Mouse (Mus musculus) neural tube, embryonic 11.5 days (tissue): Measurements from ENCODE around the gene Atf7ip. TPM values are rescaled to one million over a fixed set of nuclear protein-coding genes. Genes with fewer than 3 reads are reported as not detected.

Source experiments
- ATAC-seq: fragments of 200-750 bp; cut with Nextera tagmentation; 2 replicates; pipeline ENCODE4 v1.8.0; 2017; ENCODE audit warnings: moderate number of reproducible peaks, mild to moderate bottlenecking, moderate TSS enrichment, moderate library complexity; ENCODE audit not compliant: insufficient read depth, low FRiP score, low TSS enrichment
- DNase-seq: peaks from one replicate; pipeline ENCODE4 v3.0.0-alpha.2; 2015; ENCODE audit warnings: low spot score
- H3K27ac ChIP-seq: fragments of 300-500 bp; sonication (generic); 2 replicates; pipeline ENCODE4 v1.5.1; 2014; ENCODE audit warnings: low read depth, mild to moderate bottlenecking, low read length
- H3K27me3 ChIP-seq: fragments of 300-500 bp; sonication (generic); 2 replicates; pipeline ENCODE4 v1.6.1; 2014; ENCODE audit warnings: mild to moderate bottlenecking, low read length, mixed read lengths; ENCODE audit not compliant: control insufficient read depth, insufficient read depth
- H3K36me3 ChIP-seq: fragments of 300-500 bp; sonication (generic); 2 replicates; pipeline ENCODE4 v1.6.1; 2014; ENCODE audit warnings: mild to moderate bottlenecking, low read length, moderate library complexity, mixed read lengths; ENCODE audit not compliant: control insufficient read depth, insufficient read depth
- H3K4me1 ChIP-seq: fragments of 300-500 bp; sonication (generic); 2 replicates; pipeline ENCODE4 v1.6.1; 2014; ENCODE audit warnings: low read length, mixed read lengths; ENCODE audit not compliant: control insufficient read depth, insufficient read depth
- H3K4me2 ChIP-seq: fragments of 300-500 bp; sonication (generic); 2 replicates; pipeline ENCODE4 v1.6.1; 2014; ENCODE audit warnings: low read depth, mild to moderate bottlenecking, moderate library complexity
- H3K4me3 ChIP-seq: fragments of 300-500 bp; sonication (generic); 2 replicates; pipeline ENCODE4 v1.5.1; 2014; ENCODE audit warnings: low read depth, low read length
- H3K9ac ChIP-seq: fragments of 300-500 bp; sonication (generic); 2 replicates; pipeline ENCODE4 v1.6.1; 2014; ENCODE audit warnings: mild to moderate bottlenecking, low read length
- H3K9me3 ChIP-seq: fragments of 300-500 bp; sonication (generic); 2 replicates; pipeline ENCODE4 v1.6.1; 2016; ENCODE audit warnings: low read length; ENCODE audit not compliant: control insufficient read depth
- WGBS: fragments of 180-500 bp; shearing (Covaris S2); extraction: QIAGEN DNeasy Blood & Tissue Kit; methylation state at CpG from one replicate; pipeline ENCODE4 v1.1.7; 2014; 5-methylcytosine and 5-hydroxymethylcytosine counted together
- polyA plus RNA-seq: library from polyadenylated mRNA; unstranded; fragments of >200 nt; fragmentation: Nextera tagmentation; extraction: Ambion mirVana; gene quantifications from 2 replicates; pipeline ENCODE4 v1.2.1, GENCODE M21; 2014

Atf7ip gene
- polyA plus RNA-seq, 1 experiment from 2014 or later, result 56.4 TPM

- no peak overlapping the region for H3K9ac ChIP-seq
- DNase-seq (no peak), ATAC-seq (no peak)
- H3K9me3 ChIP-seq, result no peaks in the 10 kb centered on the region
- no peak overlapping the region for H3K27ac ChIP-seq
- no peak overlapping the region for H3K4me3 ChIP-seq
- peaks cover 19% of the 10 kb centered on the region for H3K36me3 ChIP-seq
- no peaks in the 10 kb centered on the region for H3K27me3 ChIP-seq
- no peaks in the 10 kb centered on the region for H3K4me1 ChIP-seq
- 90% methylated on average over 4 of the region's 4 CpGs for WGBS
- H3K4me2 ChIP-seq, result no peak overlapping the region
Observed at GRCm38 (mm10) chr6:136590739-136591138, 84.8 kb downstream of the Atf7ip start.

DNA sequence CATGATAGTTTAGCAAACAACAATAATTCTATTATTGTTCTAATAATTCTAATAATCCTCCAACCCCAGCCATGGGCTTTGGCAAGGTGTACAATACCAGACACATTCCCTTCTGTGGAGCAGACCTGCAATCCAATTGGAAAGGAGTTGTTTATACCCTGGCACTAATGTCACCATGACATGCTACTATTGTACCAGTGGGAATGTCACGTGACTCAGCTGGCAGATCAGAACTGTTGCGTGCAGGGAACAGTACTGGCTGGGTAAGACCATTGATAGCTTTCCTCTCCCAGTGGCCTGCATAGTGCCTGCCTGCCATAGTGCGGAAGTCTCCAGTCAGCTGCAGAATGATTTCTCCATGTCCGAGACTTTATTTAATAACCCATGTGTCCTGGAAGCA is 88.6 kb downstream of the Atf7ip start:
- Histone ChIP-seq H3K9me3 (no peaks in the 10 kb centered on the region), H3K4me3 (no peak overlapping the region), H3K27me3 (no peaks in the 10 kb centered on the region), H3K27ac (no peak overlapping the region), H3K36me3 (peaks cover 15% of the 10 kb centered on the region), H3K4me1 (no peaks in the 10 kb centered on the region), H3K9ac (no peak overlapping the region), H3K4me2 (no peak overlapping the region)
- 90% methylated on average over 4 of the region's 4 CpGs for WGBS
- DNase-seq, result no peak
- ATAC-seq, result no peak

GRCm38 (mm10) chr6:136602601-136603000 is 96.6 kb downstream of the Atf7ip start:
- ATAC-seq (no peak), DNase-seq (no peak)
- Histone ChIP-seq H3K4me2 (no peak overlapping the region), H3K27me3 (no peaks in the 10 kb centered on the region), H3K9ac (no peak overlapping the region), H3K4me3 (no peak overlapping the region), H3K4me1 (no peaks in the 10 kb centered on the region), H3K36me3 (peaks cover 32% of the 10 kb centered on the region), H3K9me3 (no peaks in the 10 kb centered on the region), H3K27ac (no peak overlapping the region)
- WGBS, result 83% methylated on average over 7 of the region's 7 CpGs

- H3K36me3 ChIP-seq, result peaks cover 12% of the 10 kb centered on the region
- no peak overlapping the region for H3K27ac ChIP-seq
- 97% methylated on average over 17 of the region's 17 CpGs for WGBS
- no peak for ATAC-seq
- H3K27me3 ChIP-seq, result no peaks in the 10 kb centered on the region
- no peak overlapping the region for H3K4me3 ChIP-seq
- no peaks in the 10 kb centered on the region for H3K4me1 ChIP-seq
- H3K9me3 ChIP-seq, result no peaks in the 10 kb centered on the region
- H3K4me2 ChIP-seq, result no peak overlapping the region
- H3K9ac ChIP-seq, result no peak overlapping the region
- DNase-seq, result no peak
Observed at GRCm38 (mm10) chr6:136611351-136612215, 105.6 kb downstream of the Atf7ip start.

DNA sequence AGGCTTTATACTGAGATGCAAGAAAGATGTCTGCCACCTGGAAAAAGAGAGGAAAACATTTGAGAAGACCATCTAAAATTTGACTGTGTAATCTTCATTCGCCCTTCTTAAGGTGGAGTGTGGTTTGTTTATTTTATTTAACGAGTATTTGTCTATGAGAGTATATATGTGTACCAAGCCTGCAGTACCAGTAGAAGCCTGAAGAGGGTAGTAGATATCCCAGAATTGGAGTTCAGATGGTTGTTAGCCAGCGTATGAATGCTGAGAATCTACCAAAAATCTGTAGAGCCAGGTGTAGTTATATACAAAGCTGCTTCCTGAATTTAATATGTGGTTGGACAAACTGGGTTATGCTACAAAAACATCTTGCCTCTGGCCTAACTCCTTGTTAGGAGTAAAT is 106.3 kb downstream of the Atf7ip start:
- WGBS, result 96% methylated on average over 3 of the region's 3 CpGs
- Histone ChIP-seq H3K36me3 (peaks cover 11% of the 10 kb centered on the region), H3K4me3 (no peak overlapping the region), H3K9me3 (no peaks in the 10 kb centered on the region), H3K27ac (no peak overlapping the region), H3K27me3 (no peaks in the 10 kb centered on the region), H3K9ac (no peak overlapping the region), H3K4me1 (no peaks in the 10 kb centered on the region), H3K4me2 (no peak overlapping the region)
- no peak for ATAC-seq
- DNase-seq, result no peak

DNA sequence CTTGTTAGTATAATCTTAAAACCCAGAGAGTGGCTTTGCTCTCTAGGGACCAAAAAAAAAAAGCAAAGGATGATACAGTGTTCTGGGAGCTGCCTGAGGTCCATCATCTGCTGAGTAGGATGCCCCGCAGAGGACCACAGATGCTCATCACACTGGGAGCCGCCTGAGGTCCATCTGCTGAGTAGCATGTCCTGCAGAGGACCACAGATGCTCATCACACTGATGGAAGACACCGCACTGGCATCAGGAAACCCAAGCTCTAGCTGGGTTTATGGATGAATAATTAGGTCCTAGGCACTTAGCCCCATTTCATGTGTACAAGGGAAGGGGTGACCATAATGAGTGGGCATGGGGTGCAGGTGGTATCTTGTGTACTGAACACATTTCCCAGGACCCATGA is 108.2 kb downstream of the Atf7ip start:
- DNase-seq (no peak), ATAC-seq (no peak)
- H3K9me3 ChIP-seq, result no peaks in the 10 kb centered on the region
- H3K4me1 ChIP-seq, result no peaks in the 10 kb centered on the region
- no peak overlapping the region for H3K4me3 ChIP-seq
- no peak overlapping the region for H3K9ac ChIP-seq
- H3K27me3 ChIP-seq, result no peaks in the 10 kb centered on the region
- peaks cover 8% of the 10 kb centered on the region for H3K36me3 ChIP-seq
- no peak overlapping the region for H3K4me2 ChIP-seq
- H3K27ac ChIP-seq, result no peak overlapping the region
- WGBS, result 75% methylated on average over 3 of the region's 3 CpGs

DNA sequence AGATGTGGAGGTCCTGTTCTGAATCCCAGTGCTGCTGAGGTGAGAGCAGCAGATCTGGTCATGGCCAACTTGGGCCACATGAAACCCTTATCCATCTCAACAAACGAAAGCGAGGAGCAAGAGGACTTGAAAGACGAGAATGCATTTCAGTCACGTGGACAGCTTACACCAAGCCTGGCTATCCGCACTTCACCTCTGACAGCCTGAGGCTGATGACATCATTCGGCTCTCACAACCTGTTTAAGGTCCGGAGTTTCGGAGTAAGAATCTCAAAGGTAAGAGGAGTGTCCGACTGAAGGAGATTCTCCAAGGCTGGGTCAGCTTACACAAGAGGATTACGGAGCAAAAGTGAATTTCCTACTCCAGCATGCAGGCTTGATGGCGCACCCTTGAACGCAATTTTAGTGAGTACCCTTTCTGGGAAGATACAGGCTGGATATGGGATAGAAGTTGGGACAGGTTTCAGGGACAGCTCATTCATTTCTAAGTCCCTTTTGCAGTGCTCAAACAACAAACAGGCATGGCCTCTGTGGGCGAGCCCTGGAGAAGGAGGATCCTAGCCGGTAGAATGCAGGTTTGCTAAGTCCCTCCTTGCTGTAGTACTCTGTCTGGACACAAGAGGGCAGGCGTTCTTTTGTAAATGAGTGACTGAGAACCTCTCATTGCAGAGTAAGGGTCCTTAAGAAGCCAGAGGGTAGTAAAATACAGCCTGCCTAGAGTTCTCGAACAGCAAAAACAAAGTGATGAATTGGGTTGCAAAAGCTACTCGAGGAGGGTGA is 114.6 kb downstream of the Atf7ip start:
- peak; percentile 82 for DNase-seq
- WGBS, result 53% methylated on average over 17 of the region's 17 CpGs
- Histone ChIP-seq H3K27ac (no peak overlapping the region), H3K4me1 (no peaks in the 10 kb centered on the region), H3K27me3 (no peaks in the 10 kb centered on the region), H3K9me3 (no peaks in the 10 kb centered on the region), H3K9ac (no peak overlapping the region), H3K36me3 (no peaks in the 10 kb centered on the region), H3K4me3 (no peak overlapping the region), H3K4me2 (no peak overlapping the region)
- no peak for ATAC-seq

GRCm38 (mm10) chr6:136625421-136625820 is 119.5 kb downstream of the Atf7ip start:
- no peak overlapping the region for H3K9ac ChIP-seq
- ATAC-seq (no peak), DNase-seq (no peak)
- no peak overlapping the region for H3K27ac ChIP-seq
- WGBS, result 93% methylated on average over 12 of the region's 12 CpGs
- H3K27me3 ChIP-seq, result no peaks in the 10 kb centered on the region
- no peaks in the 10 kb centered on the region for H3K4me1 ChIP-seq
- no peaks in the 10 kb centered on the region for H3K9me3 ChIP-seq
- H3K36me3 ChIP-seq, result no peaks in the 10 kb centered on the region
- no peak overlapping the region for H3K4me2 ChIP-seq
- H3K4me3 ChIP-seq, result no peak overlapping the region

DNA sequence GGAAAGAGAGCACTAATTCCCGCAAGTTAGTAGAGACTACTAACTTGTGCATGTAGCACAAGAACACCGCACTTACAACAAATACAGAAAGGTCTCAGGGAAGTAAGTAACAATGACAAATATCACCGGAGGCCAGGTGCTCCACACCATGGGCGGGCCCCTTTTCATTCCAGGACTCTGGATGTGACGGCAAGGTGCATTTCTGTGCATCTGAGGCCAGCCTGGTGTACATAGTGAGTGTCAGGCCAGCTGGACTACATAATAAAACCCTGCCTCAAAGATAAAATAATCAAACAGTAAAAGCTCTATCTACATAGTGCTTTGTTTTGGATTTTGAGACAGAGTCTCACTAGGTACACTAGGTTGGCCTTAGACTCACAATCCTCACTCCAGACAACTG is 123.7 kb downstream of the Atf7ip start:
- WGBS, result 90% methylated on average over 5 of the region's 5 CpGs
- H3K9ac ChIP-seq, result no peak overlapping the region
- no peaks in the 10 kb centered on the region for H3K27me3 ChIP-seq
- no peak for DNase-seq
- no peaks in the 10 kb centered on the region for H3K36me3 ChIP-seq
- ATAC-seq, result no peak
- H3K27ac ChIP-seq, result no peak overlapping the region
- H3K4me2 ChIP-seq, result no peak overlapping the region
- no peaks in the 10 kb centered on the region for H3K4me1 ChIP-seq
- H3K9me3 ChIP-seq, result no peaks in the 10 kb centered on the region
- no peak overlapping the region for H3K4me3 ChIP-seq
